Mouse (Mus musculus) heart, adult 2 months (tissue): ENCODE results near the gene Brix1. TPM values are rescaled to one million over a fixed set of nuclear protein-coding genes. Genes with fewer than 3 reads are reported as not detected.
A peak's percentile ranks its signal among the peaks of the same experiment; 100 is the strongest.

Experiments used
- DNase-seq, 2 experiments: peaks; one replicate each; pipeline ENCODE4 v3.0.0; 2021
- H3K27ac ChIP-seq: fragments of 200-600 bp; 2 replicates; pipeline ENCODE4 v1.8.1; 2022
- H3K27me3 ChIP-seq: fragments of 200-500 bp; 2 replicates; pipeline ENCODE4 v1.6.1; 2012; ENCODE audit warnings: mild to moderate bottlenecking, low read length, inconsistent platforms, mixed read lengths; ENCODE audit not compliant: control insufficient read depth, insufficient read depth
- H3K36me3 ChIP-seq: fragments of 200-500 bp; 2 replicates; pipeline ENCODE4 v1.6.1; 2012; ENCODE audit warnings: low read length, inconsistent platforms; ENCODE audit not compliant: control insufficient read depth, insufficient read depth
- H3K4me1 ChIP-seq: fragments of 200-500 bp; 2 replicates; pipeline ENCODE4 v1.6.1; 2011; ENCODE audit warnings: low read length; ENCODE audit not compliant: control insufficient read depth, insufficient read depth
- H3K4me3 ChIP-seq: fragments of 200-600 bp; 2 replicates; pipeline ENCODE4 v1.8.1; 2022
- H3K79me2 ChIP-seq: fragments of 200-500 bp; replicated peaks from 2 replicates; pipeline ENCODE4 v1.6.1; 2012; ENCODE audit warnings: mild to moderate bottlenecking, inconsistent platforms, low read length, moderate library complexity, mixed read lengths; ENCODE audit not compliant: control insufficient read depth, insufficient read depth
- H3K9ac ChIP-seq: fragments of 200-500 bp; 2 replicates; pipeline ENCODE4 v1.6.1; 2012; ENCODE audit warnings: low read depth, mild to moderate bottlenecking, control low read depth, inconsistent platforms, low read length, mixed read lengths
- CTCF ChIP-seq: fragments of 200-600 bp; IDR thresholded peaks from 2 replicates; pipeline ENCODE4 v1.8.1; 2022; ENCODE audit warnings: antibody characterized with exemption, mild to moderate bottlenecking, moderate library complexity
- EP300 ChIP-seq: fragments of 200-500 bp; IDR thresholded peaks from 2 replicates; pipeline ENCODE4 v1.6.1; 2011; ENCODE audit warnings: low read depth, low read length, control low read depth; ENCODE audit not compliant: insufficient read depth
- POLR2A ChIP-seq: fragments of 200-500 bp; IDR thresholded peaks from 2 replicates; pipeline ENCODE4 v1.6.1; 2011; ENCODE audit warnings: mild to moderate bottlenecking, low read depth, low read length, control low read depth; ENCODE audit not compliant: insufficient read depth
- WGBS: fragments of 180-500 bp; shearing (Covaris S2); methylation state at CpG from one replicate; pipeline ENCODE4 v1.1.7; 2018; 5-methylcytosine and 5-hydroxymethylcytosine counted together
- intact Hi-C: fragments of 180-260 bp; cut with DNase I; formaldehyde crosslinking; loops from one replicate; pipeline ENCODE4 v1.15.1; 2025
- polyA plus RNA-seq: library from polyadenylated mRNA; depleted of rRNA; stranded (reverse); fragments of >200 nt; gene quantifications from 2 replicates; pipeline ENCODE4 v1.2.3, GENCODE M21; 2012
- total RNA-seq, 2 experiments: library from RNA; stranded (reverse); gene quantifications; 2 replicates each; pipeline ENCODE4 v1.2.3; 2021

Gene Brix1
- total and polyA plus RNA-seq, 3 experiments: 2.6 to 24.4 (median 20.9) TPM

DNA sequence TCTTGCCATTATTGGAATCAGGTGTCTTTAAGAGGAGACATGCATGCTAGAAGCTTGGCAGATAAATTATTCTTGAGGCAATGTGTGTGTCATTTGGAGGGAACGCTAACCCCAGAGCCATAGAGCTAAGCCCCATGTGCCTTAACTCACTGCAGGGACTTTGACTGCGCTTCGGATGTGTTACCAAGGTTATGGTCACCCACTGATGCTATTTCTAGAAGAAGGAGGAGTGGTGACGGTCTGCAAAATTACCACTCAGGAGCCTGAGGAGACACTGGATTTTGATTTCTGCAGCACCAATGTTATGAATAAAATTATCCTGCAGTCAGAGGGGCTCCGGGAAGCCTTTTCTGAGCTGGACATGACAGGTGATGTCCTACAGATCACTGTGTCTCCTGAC is 4.4 kb upstream of the Brix1 start:
- intact Hi-C loops: no loop called here
- 90% methylated on average over 5 of the region's 5 CpGs for WGBS

DNA sequence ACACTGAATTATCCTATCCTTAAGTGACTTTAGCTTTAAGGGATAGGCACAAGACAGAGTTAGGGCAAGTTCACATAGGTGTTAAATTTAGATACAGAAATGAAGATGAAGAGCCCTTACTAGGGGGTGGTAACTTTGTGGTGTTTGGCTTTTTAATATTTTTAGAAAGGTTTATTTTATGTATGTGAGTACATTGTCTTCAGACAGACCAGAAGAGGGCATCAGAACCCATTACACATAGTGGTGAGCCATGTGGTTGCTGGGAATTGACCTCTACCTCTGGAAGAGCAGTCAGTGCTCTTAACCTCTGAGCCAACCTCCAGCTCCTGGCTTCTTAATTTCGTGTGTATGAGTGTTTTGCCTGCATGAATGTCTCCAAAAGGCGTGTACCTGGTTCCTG is 1.5 kb upstream of the Brix1 start:
- no peak overlapping the region for H3K27ac ChIP-seq
- H3K36me3 ChIP-seq: peaks cover 9% of the 10 kb centered on the region
- intact Hi-C loops: loop anchor here (5.0 to 10.0 kb wide), 2 partner anchors 495 to 908 kb away; partner anchors contain the start of genes Amacr and Tars
- H3K27me3 ChIP-seq: no peaks in the 10 kb centered on the region
- no peak for DNase-seq
- H3K9ac ChIP-seq: no peak overlapping the region
- no peaks in the 10 kb centered on the region for H3K79me2 ChIP-seq
- peak; percentile 22 for TF ChIP-seq CTCF
- TF ChIP-seq POLR2A: no peak
- H3K4me1 ChIP-seq: peaks cover 1% of the 10 kb centered on the region; the same call in 1 of the 2 replicates
- 58% methylated on average over 2 of the region's 2 CpGs for WGBS
- no peak overlapping the region for H3K4me3 ChIP-seq

More for the DNA sequence above, 4.4 kb upstream of the Brix1 start:
- H3K4me1 ChIP-seq: peaks cover 1% of the 10 kb centered on the region; the same call in 1 of the 2 replicates
- no peak for TF ChIP-seq EP300
- TF ChIP-seq CTCF: no peak
- no peak for TF ChIP-seq POLR2A
- no peak overlapping the region for H3K4me3 ChIP-seq
- H3K36me3 ChIP-seq: no peaks in the 10 kb centered on the region; the same call in 1 of the 2 replicates
- no peaks in the 10 kb centered on the region for H3K27me3 ChIP-seq
- DNase-seq: no peak
- H3K79me2 ChIP-seq: no peaks in the 10 kb centered on the region
- H3K9ac ChIP-seq: no peak overlapping the region
- no peak overlapping the region for H3K27ac ChIP-seq

DNA sequence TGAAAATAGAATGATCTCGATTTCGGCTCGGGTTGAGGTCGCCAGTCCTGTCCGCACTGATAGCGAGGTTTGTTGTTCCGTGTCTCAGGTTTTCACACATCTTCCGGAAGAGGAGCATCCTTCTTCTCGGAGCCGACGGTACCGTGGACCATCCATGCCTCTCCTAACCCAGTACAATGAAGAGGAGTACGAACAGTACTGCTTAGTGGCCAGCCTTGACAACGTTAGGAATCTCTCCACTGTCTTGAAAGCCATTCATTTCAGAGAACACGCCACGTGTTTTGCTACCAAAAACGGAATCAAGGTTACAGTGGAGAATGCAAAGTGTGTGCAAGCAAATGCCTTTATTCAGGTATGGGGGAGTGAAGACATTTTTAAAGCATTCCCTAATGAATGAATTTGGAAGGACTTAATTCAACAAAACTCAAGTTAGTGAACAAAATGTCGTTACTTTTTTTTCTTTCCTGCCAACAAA is 655 bp upstream of the Brix1 start:
- H3K27me3 ChIP-seq: no peaks in the 10 kb centered on the region
- peak overlapping the region; percentile 97 for H3K4me3 ChIP-seq
- no peak for DNase-seq
- under 1% methylated on average over 18 of the region's 18 CpGs for WGBS
- H3K79me2 ChIP-seq: no peaks in the 10 kb centered on the region
- intact Hi-C loops: loop anchor here (5.0 to 10.0 kb wide), 2 partner anchors 496 to 908 kb away; partner anchors contain the start of genes Amacr and Tars
- H3K4me1 ChIP-seq: peaks cover 1% of the 10 kb centered on the region; the same call in 1 of the 2 replicates
- peak overlapping the region; percentile 74 for H3K9ac ChIP-seq
- TF ChIP-seq CTCF: no peak
- TF ChIP-seq EP300: no peak
- TF ChIP-seq POLR2A: no peak
- H3K27ac ChIP-seq: peak overlapping the region; percentile 78
- H3K36me3 ChIP-seq: peaks cover 9% of the 10 kb centered on the region

GRCm38 (mm10) chr15:10470941-10471340 is 14.8 kb downstream of the Brix1 start:
- peaks cover 1% of the 10 kb centered on the region for H3K4me1 ChIP-seq
- no peak for DNase-seq
- H3K9ac ChIP-seq: peak overlapping the region; percentile 70; the same call in 1 of the 2 replicates
- H3K27me3 ChIP-seq: no peaks in the 10 kb centered on the region
- H3K36me3 ChIP-seq: no peaks in the 10 kb centered on the region
- intact Hi-C loops: loop anchor here (1.0 to 5.0 kb wide), 2 partner anchors 14 to 511 kb away; partner anchors contain the start of genes Amacr and Brix1
- TF ChIP-seq CTCF (no peak), EP300 (no peak), POLR2A (no peak)
- H3K4me3 ChIP-seq: peak overlapping the region; percentile 70
- 15% methylated on average over 3 of the region's 3 CpGs for WGBS
- peak overlapping the region; percentile 72 for H3K27ac ChIP-seq
- H3K79me2 ChIP-seq: peaks cover 4% of the 10 kb centered on the region

GRCm38 (mm10) chr15:10470151-10470831 is 15.5 kb downstream of the Brix1 start, which contains the start of gene Dnajc21:
Gene Dnajc21 (minus strand): TSS chr15:10470516.
- Histone ChIP-seq H3K27me3 (no peaks in the 10 kb centered on the region), H3K36me3 (no peaks in the 10 kb centered on the region), H3K4me3 (peak within 1 kb of the TSS; percentile 70), H3K9ac (peak within 1 kb of the TSS; percentile 88), H3K27ac (peak within 1 kb of the TSS; percentile 72), H3K4me1 (peaks cover 1% of the 10 kb centered on the region), H3K79me2 (peaks cover 4% of the 10 kb centered on the region)
- TF ChIP-seq POLR2A: peak; percentile 69; the same call in 1 of the 2 replicates
- TF ChIP-seq CTCF: no peak
- DNase-seq: peak; percentile 88 to 93
- intact Hi-C loops: loop anchor here (1.0 to 5.0 kb wide), 2 partner anchors 15 to 512 kb away; partner anchors contain the start of genes Amacr and Brix1
- 12% methylated on average over 81 of the region's 87 CpGs for WGBS

- H3K4me3 ChIP-seq: peak overlapping the region; percentile 57
- peak overlapping the region; percentile 88 for H3K9ac ChIP-seq
- H3K27me3 ChIP-seq: no peaks in the 10 kb centered on the region
- peaks cover 4% of the 10 kb centered on the region for H3K79me2 ChIP-seq
- no peaks in the 10 kb centered on the region for H3K36me3 ChIP-seq
- DNase-seq: no peak
- TF ChIP-seq POLR2A: no peak
- no peak for TF ChIP-seq EP300
- TF ChIP-seq CTCF: no peak
- H3K4me1 ChIP-seq: peaks cover 1% of the 10 kb centered on the region
- under 1% methylated on average over 40 of the region's 40 CpGs for WGBS
- H3K27ac ChIP-seq: peak overlapping the region; percentile 71
- intact Hi-C loops: loop anchor here (1.0 to 5.0 kb wide), 2 partner anchors 16 to 513 kb away; partner anchors contain the start of genes Amacr and Brix1
Observed at GRCm38 (mm10) chr15:10469641-10470150, 16.1 kb downstream of the Brix1 start.
